10 mouse cellular contexts compared by ENCODE assay signal in genomic region chrX:102934395-102934764, GRCm38 (mm10). TPM values are rescaled to one million over a fixed set of nuclear protein-coding genes. Genes with fewer than 3 reads are reported as not detected.
DNase-seq lines count a peak whose midpoint lies in the region; ATAC-seq and TF ChIP-seq lines count a peak whose summit lies in the region.
"Had no signal": no experiment of that assay in that cellular context is flagged by ENCODE, and none has a peak within 500 bp of the region (broad histone marks: within the 10 kb centered on the region; RNA-seq: fewer than 3 reads in every experiment).

No protein-coding gene starts in this region.

- no peak for ATAC-seq in heart, embryonic 15.5 days (replicated peaks; ENCODE audit: insufficient number of reproducible peaks, insufficient read depth, low FRiP score, low read depth)
- ATAC-seq in hindbrain, embryonic 13.5 days (ENCODE audit: low FRiP score) = no peak
- peak; percentile 13; the same call in 1 of the 2 replicates for ATAC-seq in midbrain, embryonic 14.5 days (ENCODE audit: low FRiP score, low TSS enrichment)

- TF ChIP-seq CTCF in heart, adult 2 months (IDR thresholded peaks at IDR 0.05) = no peak
- TF ChIP-seq CTCF in thymus, adult 2 months (IDR thresholded peaks at IDR 0.05; ENCODE audit: borderline replicate concordance, control insufficient read depth, extremely low read depth, insufficient read depth, low read length, poor library complexity) = no peak

- TF ChIP-seq POLR2A in heart, adult 2 months (IDR thresholded peaks at IDR 0.05; ENCODE audit: insufficient read depth, low read depth, low read length) = no peak
- no peak for TF ChIP-seq POLR2A in thymus, adult 2 months (IDR thresholded peaks at IDR 0.05; ENCODE audit: control insufficient read depth, extremely low read depth, insufficient read depth, low read length, poor library complexity)

- 0 out of 2 replicates have a peak, but pooled peaks cover 2% of the 10 kb centered on the region for H3K4me1 ChIP-seq in heart, embryonic 15.5 days (replicated peaks)
- no peaks in the 10 kb centered on the region for H3K4me1 ChIP-seq in heart, adult 2 months (ENCODE audit: control insufficient read depth, insufficient read depth, low read length)
- peaks cover 6% of the 10 kb centered on the region; the same call in 1 of the 2 replicates for H3K4me1 ChIP-seq in hindbrain, embryonic 13.5 days (replicated peaks)
- no peaks in the 10 kb centered on the region for H3K4me1 ChIP-seq in midbrain, embryonic 14.5 days (ENCODE audit: control insufficient read depth, insufficient read depth, low read length)
- H3K4me1 ChIP-seq in thymus, adult 2 months (replicated peaks; ENCODE audit: control insufficient read depth, insufficient read depth, low read length) = no peaks in the 10 kb centered on the region

- no peak for DNase-seq in heart, adult 2 months
- peak; percentile 1 for DNase-seq in embryo, embryonic 9.5 days (ENCODE audit: extremely low spot score)
- peak; percentile 15 for DNase-seq in midbrain, embryonic 14.5 days
- DNase-seq in frontal cortex, postnatal 36 days (ENCODE audit: low spot score in 2 of 2) = no peak
- no peak for DNase-seq in thymus, adult 2 months
- DNase-seq in kidney, postnatal 25 days = no peak
- DNase-seq: adrenal gland, adult 8-10 months had no signal

- WGBS in heart, embryonic 15.5 days = 62% methylated on average over 8 of the region's 8 CpGs
- WGBS in heart, adult 2 months = 64% methylated on average over 8 of the region's 8 CpGs
- 58% methylated on average over 8 of the region's 8 CpGs for WGBS in hindbrain, embryonic 13.5 days
- WGBS in midbrain, embryonic 14.5 days = 60% methylated on average over 8 of the region's 8 CpGs
- 72% methylated on average over 8 of the region's 8 CpGs for WGBS in thymus, adult 2 months

- no peak overlapping the region for H3K27ac ChIP-seq in heart, embryonic 15.5 days
- H3K27ac ChIP-seq in heart, adult 2 months = no peak overlapping the region
- H3K27ac ChIP-seq in hindbrain, embryonic 13.5 days = no peak overlapping the region
- H3K27ac ChIP-seq in midbrain, embryonic 14.5 days (replicated peaks; ENCODE audit: low read depth, low read length) = no peak overlapping the region
- no peak overlapping the region for H3K27ac ChIP-seq in thymus, adult 2 months (ENCODE audit: control insufficient read depth, insufficient read depth, low read length)

- no peaks in the 10 kb centered on the region for H3K36me3 ChIP-seq in heart, embryonic 15.5 days
- no peaks in the 10 kb centered on the region for H3K36me3 ChIP-seq in heart, adult 2 months (ENCODE audit: control insufficient read depth, insufficient read depth, low read length)
- H3K36me3 ChIP-seq in hindbrain, embryonic 13.5 days = no peaks in the 10 kb centered on the region
- no peaks in the 10 kb centered on the region for H3K36me3 ChIP-seq in midbrain, embryonic 14.5 days (ENCODE audit: control insufficient read depth, insufficient read depth, low read length)
- no peaks in the 10 kb centered on the region for H3K36me3 ChIP-seq in thymus, adult 2 months (ENCODE audit: control insufficient read depth, insufficient read depth, low read length)

- H3K4me2 ChIP-seq in heart, embryonic 15.5 days = peak overlapping the region; percentile 85
- peak overlapping the region; percentile 61 for H3K4me2 ChIP-seq in hindbrain, embryonic 13.5 days
- H3K4me2 ChIP-seq in midbrain, embryonic 14.5 days (ENCODE audit: low read length) = peak overlapping the region; percentile 56

- intact Hi-C loops in heart, adult 2 months (cut with DNase I) = no loop called here

- no peak for TF ChIP-seq EP300 in heart, adult 2 months (IDR thresholded peaks at IDR 0.05; ENCODE audit: insufficient read depth, low read depth, low read length)

- H3K79me2 ChIP-seq in heart, adult 2 months (replicated peaks; ENCODE audit: control insufficient read depth, insufficient read depth, low read length) = no peaks in the 10 kb centered on the region

- peaks cover 30% of the 10 kb centered on the region for H3K27me3 ChIP-seq in heart, embryonic 15.5 days
- no peaks in the 10 kb centered on the region for H3K27me3 ChIP-seq in heart, adult 2 months (ENCODE audit: control insufficient read depth, insufficient read depth, low read length)
- H3K27me3 ChIP-seq in hindbrain, embryonic 13.5 days = peaks cover 32% of the 10 kb centered on the region
- no peaks in the 10 kb centered on the region for H3K27me3 ChIP-seq in midbrain, embryonic 14.5 days (ENCODE audit: control insufficient read depth, insufficient read depth, low read length)
- H3K27me3 ChIP-seq in thymus, adult 2 months (ENCODE audit: control insufficient read depth, insufficient read depth, low read length) = no peaks in the 10 kb centered on the region

- H3K4me3 ChIP-seq in heart, embryonic 15.5 days = peak overlapping the region; percentile 56
- H3K4me3 ChIP-seq in heart, adult 2 months = no peak overlapping the region
- peak overlapping the region; percentile 55 for H3K4me3 ChIP-seq in hindbrain, embryonic 13.5 days
- peak overlapping the region; percentile 47 for H3K4me3 ChIP-seq in midbrain, embryonic 14.5 days (replicated peaks; ENCODE audit: low read depth, low read length)
- H3K4me3 ChIP-seq in thymus, adult 2 months (ENCODE audit: control insufficient read depth, insufficient read depth, low read length) = no peak overlapping the region

- H3K9ac ChIP-seq in heart, embryonic 15.5 days = no peak overlapping the region
- H3K9ac ChIP-seq in heart, adult 2 months (ENCODE audit: low read depth, low read length) = no peak overlapping the region
- peak overlapping the region; percentile 81; the same call in 1 of the 2 replicates for H3K9ac ChIP-seq in hindbrain, embryonic 13.5 days
- peak overlapping the region; percentile 70; the same call in 1 of the 2 replicates for H3K9ac ChIP-seq in midbrain, embryonic 14.5 days (replicated peaks; ENCODE audit: low read length)

- H3K9me3 ChIP-seq in heart, embryonic 15.5 days (replicated peaks) = no peaks in the 10 kb centered on the region
- H3K9me3 ChIP-seq in hindbrain, embryonic 13.5 days = no peaks in the 10 kb centered on the region
- no peaks in the 10 kb centered on the region for H3K9me3 ChIP-seq in midbrain, embryonic 14.5 days (ENCODE audit: control insufficient read depth, low read length)

RNA-seq across cellular contexts. Expression of gene 1700018G05Rik, which starts 6.2 kb away (rescaled TPM):
- not detected in 2 replicates for polyA plus RNA-seq in heart, embryonic 15.5 days (2015; fragmentation: Nextera tagmentation; extraction: Ambion mirVana)
- not detected for total RNA-seq in heart, adult 2 months (2021)
- polyA plus RNA-seq in heart, adult 2 months (2012; rRNA removed) = not detected in 2 replicates
- not detected in 2 replicates for polyA plus RNA-seq in hindbrain, embryonic 13.5 days (2015; fragmentation: Nextera tagmentation; extraction: Ambion mirVana)
- not detected in 2 replicates for polyA plus RNA-seq in midbrain, embryonic 14.5 days (2014; fragmentation: Nextera tagmentation; extraction: Ambion mirVana)
- 0.80 TPM in 1 of 2 replicates, not detected in the other for polyA plus RNA-seq in thymus, adult 2 months (2012; rRNA removed)
- total RNA-seq: granulocyte monocyte progenitor cell, adult 5-6 weeks had no signal

RNA-seq across cellular contexts. Expression of gene 1700011M02Rik, which starts 25.7 kb away (rescaled TPM):
- not detected in 2 replicates for polyA plus RNA-seq in heart, embryonic 15.5 days (2015; fragmentation: Nextera tagmentation; extraction: Ambion mirVana)
- not detected for total RNA-seq in heart, adult 2 months (2021)
- not detected in 2 replicates for polyA plus RNA-seq in heart, adult 2 months (2012; rRNA removed)
- not detected in 2 replicates for polyA plus RNA-seq in hindbrain, embryonic 13.5 days (2015; fragmentation: Nextera tagmentation; extraction: Ambion mirVana)
- not detected in 2 replicates for polyA plus RNA-seq in midbrain, embryonic 14.5 days (2014; fragmentation: Nextera tagmentation; extraction: Ambion mirVana)
- polyA plus RNA-seq in thymus, adult 2 months (2012; rRNA removed) = not detected in 2 replicates
- total RNA-seq: adrenal gland, adult 8-10 months; granulocyte monocyte progenitor cell, adult 5-6 weeks had no signal

RNA-seq across cellular contexts. Expression of gene Dmrtc1a, which starts 25.9 kb away (rescaled TPM):
- 0.33 and 0.66 TPM in 2 replicates for polyA plus RNA-seq in heart, embryonic 15.5 days (2015; fragmentation: Nextera tagmentation; extraction: Ambion mirVana)
- under 1 TPM in 1 of 2 experiments, not detected in 1; 0.21 TPM for total RNA-seq in heart, adult 2 months (2021)
- 0.20 and 0.25 TPM in 2 replicates for polyA plus RNA-seq in heart, adult 2 months (2012; rRNA removed)
- 1.7 and 1.8 TPM in 2 replicates for polyA plus RNA-seq in hindbrain, embryonic 13.5 days (2015; fragmentation: Nextera tagmentation; extraction: Ambion mirVana)
- polyA plus RNA-seq in midbrain, embryonic 14.5 days (2014; fragmentation: Nextera tagmentation; extraction: Ambion mirVana) = 2.6 TPM in 2 replicates
- polyA plus RNA-seq in thymus, adult 2 months (2012; rRNA removed) = 0.40 and 0.73 TPM in 2 replicates
- total RNA-seq: granulocyte monocyte progenitor cell, adult 5-6 weeks had no signal

Comparison
In these comparisons a context has a peak if more than half of its experiments do, and no peak if none do; other contexts are left out.
1. H3K4me3 ChIP-seq: peak in heart, embryonic 15.5 days (single experiment), hindbrain, embryonic 13.5 days (single experiment) and midbrain, embryonic 14.5 days (single experiment); none in heart, adult 2 months (single experiment) and thymus, adult 2 months (single experiment).
2. H3K9ac ChIP-seq: peak in hindbrain, embryonic 13.5 days (single experiment) and midbrain, embryonic 14.5 days (single experiment); none in heart, embryonic 15.5 days (single experiment) and heart, adult 2 months (single experiment).
3. DNase-seq: peak in embryo, embryonic 9.5 days (single experiment) and midbrain, embryonic 14.5 days (single experiment); none in heart, adult 2 months (0 of 2), frontal cortex, postnatal 36 days (0 of 2), thymus, adult 2 months (single experiment) and kidney, postnatal 25 days (0 of 2).
4. Peak in every context shown above with its lines, with median percentiles within 50 percentile points of each other: H3K4me2 ChIP-seq.